Mouse (Mus musculus) fibroblast of lung, adult 2 months (primary cell): ENCODE measurements around the gene Gm16503.
"Not testable (repeated sequence)": the region's sequence is repeated elsewhere in the genome, so short reads cannot be mapped to it uniquely, and the experiment has no call there.

Source experiments
- DNase-seq: peaks from one replicate; pipeline ENCODE4 v3.0.0-alpha.2; 2011; ENCODE audit warnings: low read depth

The Gm16503 gene

DNA sequence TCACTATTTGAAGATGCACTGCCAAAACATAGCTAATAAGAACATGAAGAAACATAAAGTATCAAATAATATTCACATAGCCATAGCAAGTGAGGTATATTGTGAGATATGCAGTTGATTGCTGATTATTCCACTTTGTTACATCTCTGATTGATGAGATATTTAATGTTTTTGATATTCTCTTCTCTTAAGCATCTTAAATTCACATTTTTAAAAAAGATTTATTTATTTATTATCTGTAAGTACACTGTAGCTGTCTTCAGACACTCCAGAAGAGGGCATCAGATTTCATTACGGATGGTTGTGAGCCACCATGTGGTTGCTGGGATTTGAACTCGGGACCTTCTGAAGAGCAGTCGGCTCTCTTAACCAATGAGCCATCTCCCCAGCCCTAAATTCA is at the start of gene Gm16503:
Gene Gm16503, plus strand, starts transcription at position 301 of the 400 bp plus-strand sequence.
- not testable (repeated sequence) for DNase-seq

DNA sequence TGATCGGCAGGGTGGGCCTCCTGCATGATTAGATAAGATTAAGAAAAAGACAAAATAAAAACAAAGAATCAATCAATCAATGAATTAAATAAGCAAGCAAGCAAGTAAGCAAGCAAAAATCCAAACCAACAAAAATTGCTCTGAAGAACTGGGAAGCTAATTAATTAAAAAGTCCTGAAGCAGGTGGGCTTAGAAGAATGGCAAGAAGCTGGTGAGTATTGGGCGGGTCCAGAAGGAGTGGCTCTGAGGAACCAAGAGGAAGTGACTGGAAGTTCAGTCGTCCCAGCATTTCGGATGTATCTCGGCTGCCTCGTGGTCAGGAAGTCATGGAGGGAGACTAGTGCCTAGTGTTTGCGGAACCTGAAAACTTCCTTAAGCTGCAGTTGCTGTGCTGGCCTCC is 47.9 kb upstream of the Gm16503 start, which contains the start of gene Zfp982:
Gene Zfp982, plus strand, starts transcription at position 301 of the 400 bp plus-strand sequence.
- not testable (repeated sequence) for DNase-seq

DNA sequence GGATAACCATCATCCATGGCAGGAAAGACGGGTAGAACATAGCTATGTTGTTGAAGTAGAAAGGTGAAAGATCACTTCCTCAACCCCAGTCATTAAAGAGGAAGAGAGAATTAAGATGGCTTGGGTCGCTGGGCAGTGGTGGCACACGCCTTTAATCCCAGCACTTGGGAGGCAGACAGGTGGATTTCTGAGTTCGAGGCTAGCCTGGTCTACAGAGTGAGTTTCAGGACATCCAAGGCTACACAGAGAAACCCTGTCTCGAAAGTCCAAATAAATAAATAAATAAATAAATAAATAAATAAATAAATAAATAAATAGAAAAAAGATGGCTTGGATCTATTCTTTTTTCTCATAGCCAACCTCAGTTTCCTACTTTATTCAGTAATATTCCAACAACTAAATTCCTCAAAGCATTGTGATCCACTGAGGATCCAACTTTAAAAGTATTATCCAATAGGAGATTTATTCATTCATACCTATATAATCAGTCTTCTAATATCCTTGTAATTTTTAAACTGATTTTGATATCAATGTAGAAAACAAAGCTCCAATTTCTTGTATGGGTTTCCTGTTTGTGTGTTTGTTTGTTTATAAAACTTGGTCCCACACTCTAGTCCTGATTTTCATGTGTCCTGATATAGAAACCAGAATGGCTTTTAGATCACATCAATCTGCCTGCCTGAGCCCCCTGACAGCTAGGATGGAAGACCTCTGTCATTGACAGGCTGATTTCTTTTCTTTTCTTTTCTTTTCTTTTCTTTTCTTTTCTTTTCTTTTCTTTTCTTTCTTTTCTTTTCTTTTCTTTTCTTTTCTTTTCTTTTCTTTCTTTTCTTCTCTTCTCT is 41.0 kb upstream of the Gm16503 start:
- DNase-seq: not testable (repeated sequence)

DNA sequence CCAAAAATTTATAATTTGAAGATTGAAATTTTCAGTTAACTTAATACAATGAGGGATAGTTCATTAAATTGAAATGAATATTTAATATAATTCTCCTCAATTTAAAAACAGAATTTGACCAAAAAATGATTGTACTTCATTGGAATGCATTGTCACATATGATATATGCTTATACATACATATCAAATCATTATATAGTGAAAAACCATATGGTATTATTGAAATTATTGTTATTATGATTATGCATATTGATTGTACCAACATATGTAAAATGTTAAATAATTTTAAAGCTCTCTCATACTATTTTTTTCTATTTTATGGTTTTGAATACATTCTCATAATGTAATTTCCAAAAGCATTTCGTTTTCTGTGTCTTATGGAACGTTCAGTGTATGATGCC is 30.8 kb upstream of the Gm16503 start:
- no peak for DNase-seq

DNA sequence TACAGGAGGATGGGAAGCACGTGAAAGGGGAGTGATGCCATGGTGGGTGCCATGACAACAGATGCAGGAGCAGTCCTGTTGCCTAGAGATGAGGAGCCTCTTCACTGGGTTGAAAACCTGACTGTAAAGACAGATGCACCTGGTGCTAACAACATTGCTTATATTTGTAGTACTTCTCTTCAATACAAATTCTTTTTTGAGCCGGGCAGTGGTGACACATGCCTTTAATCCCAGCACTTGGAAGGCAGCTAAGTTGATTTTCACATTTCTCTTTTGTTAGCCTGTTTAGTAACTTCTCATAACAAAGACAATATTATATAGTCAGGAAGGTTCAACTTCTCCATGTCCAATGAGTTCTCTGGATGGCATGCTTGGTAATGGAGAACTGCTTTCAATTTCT is 21.0 kb upstream of the Gm16503 start:
- DNase-seq: no peak

DNA sequence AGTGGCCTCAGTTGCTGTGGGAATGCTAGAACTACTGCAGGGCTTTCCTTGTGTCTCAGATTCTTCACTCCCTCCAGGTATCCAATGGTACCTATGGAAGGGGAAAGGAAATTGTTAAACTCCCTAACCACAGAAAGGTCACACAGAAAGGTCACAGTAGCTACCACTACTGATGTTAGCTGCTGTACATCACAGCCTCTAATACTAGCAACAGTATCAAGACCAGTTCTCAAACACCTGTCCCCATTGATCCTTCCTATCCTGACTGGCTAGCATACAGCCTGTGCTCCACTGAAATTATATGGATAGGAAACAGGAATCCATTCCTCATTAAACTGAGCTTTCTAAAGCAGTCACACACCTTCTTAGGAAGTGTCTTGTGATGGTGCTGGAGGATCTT is 19.9 kb upstream of the Gm16503 start:
- DNase-seq: no peak

DNA sequence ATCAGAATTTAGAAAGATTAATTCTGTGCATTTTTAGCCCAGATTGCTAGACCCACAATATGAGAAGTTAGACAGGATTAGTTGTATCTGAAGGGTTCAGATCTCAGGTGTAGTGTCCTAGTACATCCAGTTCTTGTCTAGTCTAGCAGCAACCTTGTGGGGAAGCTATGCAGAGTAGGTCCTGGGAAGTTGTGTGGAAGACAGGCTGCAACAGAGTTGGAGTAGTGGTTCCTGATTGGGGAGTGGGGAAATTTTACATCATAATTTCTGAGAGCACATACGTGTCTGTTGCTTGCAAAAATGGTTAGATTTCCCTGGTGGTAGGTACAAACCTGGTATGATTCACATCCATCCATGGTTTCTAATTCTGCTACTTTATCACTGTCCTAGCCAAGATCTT is 14.9 kb upstream of the Gm16503 start:
- DNase-seq: no peak

DNA sequence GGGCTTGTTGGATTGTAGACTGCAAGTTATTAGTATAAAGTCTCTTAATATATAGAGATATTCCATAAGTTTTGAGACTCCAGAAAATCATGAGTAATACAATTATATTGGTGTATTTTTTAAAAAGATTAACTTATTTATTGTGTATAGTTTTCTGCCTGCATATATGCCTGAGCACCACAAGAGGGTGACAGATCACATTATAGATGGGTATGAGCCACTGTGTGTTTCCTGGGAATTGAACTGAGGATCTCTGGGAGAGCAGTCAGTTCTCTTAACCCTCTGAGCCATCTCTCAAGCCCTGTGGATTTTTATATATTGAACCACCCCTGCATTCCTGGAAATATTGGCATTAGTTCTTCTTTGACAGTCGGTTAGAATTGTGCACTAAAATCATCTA is 9.7 kb upstream of the Gm16503 start:
- no peak for DNase-seq

DNA sequence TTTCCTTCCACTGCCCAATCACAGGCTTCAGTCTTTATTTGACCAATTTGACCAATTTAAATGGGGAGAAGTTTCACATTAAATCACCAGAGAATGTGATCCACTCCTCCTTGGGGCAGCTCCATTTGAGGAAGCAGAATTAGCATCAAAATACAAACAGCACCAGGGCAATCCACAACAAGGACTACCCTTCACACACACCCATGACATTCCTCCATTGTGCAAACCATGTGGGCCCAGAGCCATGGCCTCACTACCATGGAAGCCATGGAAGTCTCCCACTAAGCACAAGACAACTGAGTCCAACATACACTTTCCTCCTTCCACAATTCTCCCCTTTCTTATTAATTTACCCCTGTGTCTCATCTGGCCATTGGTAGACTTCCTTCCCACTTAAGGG is 4.1 kb upstream of the Gm16503 start:
- not testable (repeated sequence) for DNase-seq

DNA sequence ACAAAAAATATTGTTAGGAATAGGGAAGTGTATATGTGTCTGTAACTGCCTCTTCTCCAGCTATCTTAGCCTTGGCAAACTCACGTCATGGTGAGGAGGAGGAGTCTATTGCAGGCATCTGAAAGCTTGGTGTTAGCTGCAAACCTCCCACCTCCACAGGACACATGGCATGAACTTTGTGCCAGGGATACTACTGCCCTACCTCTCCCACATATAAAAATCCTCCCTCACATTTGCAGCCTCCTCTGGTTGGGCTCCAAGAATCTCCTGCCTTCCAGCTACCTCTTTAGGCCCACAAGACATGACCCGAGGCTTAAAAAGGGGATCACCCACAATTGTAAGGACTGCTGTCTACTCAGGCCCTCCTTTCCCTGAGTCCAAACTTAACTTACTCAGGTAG is 2.3 kb upstream of the Gm16503 start:
- no peak for DNase-seq

DNA sequence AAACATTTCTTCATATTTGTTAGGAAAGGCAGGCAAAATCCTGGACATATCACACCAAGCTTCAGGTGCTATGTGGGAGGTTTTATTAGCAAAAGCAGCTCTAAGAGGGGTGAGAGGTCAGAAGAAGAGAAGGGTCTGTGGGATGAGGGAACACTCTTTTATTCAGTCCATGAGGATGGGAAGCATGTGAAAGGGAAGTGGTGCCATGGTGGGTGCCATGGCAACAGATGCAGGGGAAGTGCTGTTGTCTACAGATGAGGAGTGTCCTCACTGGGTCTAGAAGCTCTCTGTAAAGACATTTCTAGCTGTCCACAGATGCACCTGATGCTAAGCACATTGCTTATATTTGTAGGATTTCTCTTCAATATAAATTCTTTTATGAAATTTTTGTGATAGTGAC is 1.1 kb downstream of the Gm16503 start:
- DNase-seq: no peak

DNA sequence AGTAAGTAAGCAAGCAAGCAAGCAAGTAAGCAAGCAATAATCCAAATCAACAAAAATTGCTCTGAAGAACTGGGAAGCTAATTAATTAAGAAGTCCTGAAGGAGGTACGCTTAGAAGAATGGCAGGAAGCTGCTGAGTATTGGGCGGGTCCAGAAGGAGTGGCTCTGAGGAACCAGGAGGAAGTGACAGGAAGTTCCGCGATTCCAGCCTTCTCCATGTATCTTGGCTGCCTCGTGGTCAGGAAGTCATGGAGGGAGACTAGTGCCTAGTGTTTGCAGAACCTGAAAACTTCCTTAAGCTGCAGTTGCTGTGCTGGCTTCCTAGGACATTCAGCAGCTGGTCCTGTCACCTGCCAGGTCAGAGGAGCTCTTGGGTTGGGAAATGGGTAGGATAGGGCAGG is 13.1 kb downstream of the Gm16503 start, which contains the start of gene Zfp985:
Gene Zfp985, plus strand, starts transcription at position 207 of the 400 bp plus-strand sequence.
- not testable (repeated sequence) for DNase-seq

DNA sequence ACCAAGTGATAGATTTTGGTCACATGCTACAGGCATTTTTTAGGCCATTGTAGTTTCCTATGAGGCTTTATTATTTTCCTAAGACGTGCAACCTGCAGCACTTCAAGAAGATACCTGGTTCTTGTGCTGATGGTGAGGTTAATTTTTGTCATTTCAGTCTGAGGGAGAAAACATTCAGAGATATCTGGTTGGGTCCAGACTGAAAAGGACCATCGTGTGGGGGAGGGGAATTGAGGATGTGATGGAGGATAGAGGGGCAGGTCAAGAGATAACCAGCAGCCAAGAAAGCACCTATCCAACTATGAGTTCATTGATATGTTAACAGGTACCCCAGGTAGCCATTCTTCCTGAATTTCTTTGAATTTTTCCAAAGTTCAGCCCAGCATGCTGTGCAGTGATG is 14.3 kb downstream of the Gm16503 start:
- DNase-seq: not testable (repeated sequence)

DNA sequence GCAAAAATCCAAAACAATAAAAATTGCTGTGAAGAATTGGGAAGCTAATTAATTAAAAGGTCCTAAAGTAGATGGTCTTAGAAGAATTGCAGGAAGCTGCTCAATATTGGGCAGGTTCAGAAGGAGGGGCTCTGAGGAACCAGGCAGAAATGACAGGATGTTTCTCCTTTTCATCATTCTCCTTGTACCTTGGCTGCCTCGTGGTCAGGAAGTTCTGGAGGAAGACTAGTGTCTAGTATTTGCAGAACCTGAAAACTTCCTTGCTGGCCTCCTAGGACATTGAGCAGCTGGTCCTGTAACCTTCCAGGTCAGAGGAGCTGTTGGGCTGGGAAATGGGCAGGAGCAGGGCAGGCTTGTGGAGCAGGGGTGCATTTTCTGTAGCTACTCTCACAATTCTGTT is 16.9 kb downstream of the Gm16503 start:
- DNase-seq: not testable (repeated sequence)

DNA sequence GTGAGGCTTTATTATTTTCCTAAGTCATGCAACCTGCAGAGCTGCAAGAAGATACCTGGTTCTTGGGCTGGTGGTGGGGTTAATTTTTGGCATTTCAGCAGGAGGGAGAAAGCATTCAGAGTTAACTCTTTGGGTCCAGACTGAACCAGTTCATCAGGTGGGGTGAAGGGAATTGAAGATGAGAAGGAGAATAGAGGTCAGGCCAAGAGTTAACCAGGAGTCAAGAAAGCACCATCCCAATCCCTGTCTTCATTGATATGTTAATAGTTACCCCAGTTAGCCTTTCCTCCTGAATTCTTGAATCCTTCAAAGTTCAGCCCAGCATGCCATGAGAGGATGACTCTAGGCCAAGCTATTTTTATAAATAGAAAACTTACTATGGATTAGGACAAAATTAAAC is 18.0 kb downstream of the Gm16503 start:
- not testable (repeated sequence) for DNase-seq

DNA sequence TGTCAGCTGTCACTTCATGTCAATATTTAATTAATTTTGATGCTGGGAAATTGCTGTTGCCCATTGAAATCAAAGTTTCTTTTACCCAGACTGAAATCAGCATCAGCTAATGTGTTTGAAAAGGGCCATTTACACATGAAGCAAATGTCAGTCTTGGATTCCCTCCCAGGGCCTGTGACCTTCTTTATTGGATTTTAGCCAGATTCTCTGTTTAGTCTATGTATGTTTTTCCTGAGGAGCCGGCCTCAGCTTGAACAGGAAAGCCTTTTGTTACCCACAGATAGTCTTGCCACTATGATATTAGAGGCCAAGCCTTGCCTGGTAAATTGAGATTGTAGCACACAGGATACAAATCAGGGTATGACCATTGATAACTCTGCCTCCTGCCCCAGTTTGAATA is 19.1 kb downstream of the Gm16503 start:
- not testable (repeated sequence) for DNase-seq

DNA sequence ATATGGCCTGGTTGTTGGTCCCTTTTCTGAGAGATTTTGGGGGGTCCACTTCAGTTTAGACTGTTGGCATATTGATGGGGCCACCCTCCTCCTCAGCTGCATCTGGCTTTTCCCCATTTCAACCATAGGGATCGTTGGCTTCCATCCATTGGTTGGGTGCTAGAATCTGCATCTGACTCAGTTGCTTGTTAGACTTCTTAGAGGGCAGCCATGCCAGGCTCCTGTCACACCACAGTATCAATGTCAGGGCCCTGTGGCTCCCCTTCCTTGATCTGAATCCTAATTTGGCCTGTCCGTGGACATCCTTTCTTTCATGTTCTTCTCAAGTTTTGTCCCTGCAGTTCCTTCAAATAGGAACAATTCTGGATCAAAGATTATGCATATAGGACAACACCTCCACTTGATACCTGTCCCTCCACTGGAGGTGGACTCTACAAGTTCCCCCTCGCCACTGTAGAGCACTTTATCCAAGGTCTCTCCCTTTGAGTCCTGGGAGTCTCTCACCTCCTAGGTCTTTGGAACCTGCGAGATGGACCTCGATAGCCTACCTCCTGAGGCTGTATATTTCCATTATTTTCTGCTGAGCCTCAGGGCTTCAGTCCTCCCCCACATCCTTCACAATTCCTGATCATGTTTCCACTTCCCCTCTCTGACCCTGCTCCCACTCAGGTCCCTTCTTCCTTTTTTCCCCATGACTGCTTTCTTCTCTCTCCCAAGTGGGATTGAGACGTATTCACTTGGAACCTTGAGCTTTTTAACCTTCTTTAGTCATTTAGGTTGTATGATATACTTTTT is 25.6 kb downstream of the Gm16503 start:
- DNase-seq: no peak

DNA sequence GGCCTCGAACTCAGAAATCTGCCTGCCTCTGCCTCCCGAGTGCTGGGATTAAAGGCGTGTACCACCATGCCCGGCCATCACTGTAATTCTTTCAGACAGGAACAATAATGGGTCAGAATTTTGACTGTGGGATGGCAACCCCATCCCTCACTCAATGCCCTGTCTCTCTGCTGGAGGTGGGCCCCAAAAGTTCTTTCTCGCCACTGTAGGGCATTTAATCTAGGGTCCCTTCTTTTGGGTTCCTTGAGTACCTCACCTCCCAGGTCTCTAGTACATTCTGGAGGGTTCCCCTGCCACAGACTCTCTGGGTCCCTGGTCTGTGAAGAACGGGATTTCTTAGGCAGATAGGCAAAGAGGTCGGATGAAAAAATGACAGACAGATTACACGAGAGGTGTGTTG is 31.1 kb downstream of the Gm16503 start:
- DNase-seq: not testable (repeated sequence)

DNA sequence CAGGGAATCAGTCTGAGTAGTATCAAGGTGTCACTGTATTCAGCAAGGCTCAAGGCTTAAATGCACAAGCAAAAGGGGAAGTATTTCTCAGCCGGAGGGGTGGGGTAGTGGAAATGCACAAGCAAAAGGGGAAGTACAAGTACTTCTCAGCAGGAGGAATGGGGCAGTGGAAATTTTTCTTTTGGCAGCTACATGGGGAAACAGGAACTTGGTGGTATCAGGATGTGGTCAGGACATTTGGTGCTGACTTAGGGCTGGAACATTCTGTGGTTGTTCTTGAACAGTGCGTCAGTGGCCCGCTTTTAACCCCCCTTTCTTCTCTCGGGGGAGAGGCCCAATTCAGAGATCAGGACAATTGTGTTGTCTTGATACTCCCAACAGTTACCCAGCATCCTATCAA is 39.4 kb downstream of the Gm16503 start:
- DNase-seq: not testable (repeated sequence)

DNA sequence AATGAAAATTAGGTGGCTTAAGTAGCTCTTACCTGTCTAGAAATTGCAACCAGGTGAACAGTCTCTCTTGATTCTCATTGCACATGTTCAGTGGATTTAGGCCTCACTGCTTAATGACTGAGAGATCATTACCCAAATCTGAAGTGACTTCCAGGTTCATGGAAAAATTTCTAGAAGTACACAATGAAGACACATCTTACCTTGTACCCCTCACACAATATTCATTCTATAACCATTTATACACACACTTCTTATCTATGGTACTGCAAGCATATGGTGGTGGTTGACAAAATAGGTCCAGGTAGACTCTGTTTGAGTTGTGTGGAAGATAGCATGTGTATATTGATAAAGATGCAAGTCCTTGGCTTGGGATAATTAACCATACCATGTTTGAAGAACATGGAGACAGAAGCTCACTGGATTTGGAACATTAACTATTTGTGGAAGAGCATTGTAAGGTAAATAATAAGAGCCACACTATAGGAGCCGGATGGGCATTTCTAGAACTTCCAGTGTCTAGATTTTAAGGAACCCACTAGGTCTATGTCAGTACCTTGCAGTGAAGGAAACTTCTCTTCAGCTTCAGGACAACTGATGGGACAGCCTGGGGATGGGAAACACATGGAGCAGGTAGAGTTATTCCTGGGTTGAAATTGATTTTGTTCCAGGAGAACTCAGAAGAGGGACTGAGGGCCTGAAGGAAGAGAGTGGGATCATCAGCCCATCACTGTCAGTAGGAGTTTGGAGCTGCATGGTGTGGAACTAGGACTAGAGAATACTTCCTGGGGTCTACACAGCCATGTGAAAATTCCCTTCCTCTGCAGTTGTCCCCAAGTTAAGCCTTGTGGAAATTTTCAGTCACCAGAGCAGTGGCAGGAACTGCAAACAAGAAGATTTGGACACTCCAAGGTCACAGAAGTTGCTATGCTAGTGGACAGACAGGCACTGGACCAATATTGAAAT is 46.8 kb downstream of the Gm16503 start:
- DNase-seq: no peak
